Mouse (Mus musculus): ENCODE measurements around the gene Gm27021.
A peak's percentile ranks its signal among the peaks of the same experiment; 100 is the strongest.

Gene Gm27021

DNA sequence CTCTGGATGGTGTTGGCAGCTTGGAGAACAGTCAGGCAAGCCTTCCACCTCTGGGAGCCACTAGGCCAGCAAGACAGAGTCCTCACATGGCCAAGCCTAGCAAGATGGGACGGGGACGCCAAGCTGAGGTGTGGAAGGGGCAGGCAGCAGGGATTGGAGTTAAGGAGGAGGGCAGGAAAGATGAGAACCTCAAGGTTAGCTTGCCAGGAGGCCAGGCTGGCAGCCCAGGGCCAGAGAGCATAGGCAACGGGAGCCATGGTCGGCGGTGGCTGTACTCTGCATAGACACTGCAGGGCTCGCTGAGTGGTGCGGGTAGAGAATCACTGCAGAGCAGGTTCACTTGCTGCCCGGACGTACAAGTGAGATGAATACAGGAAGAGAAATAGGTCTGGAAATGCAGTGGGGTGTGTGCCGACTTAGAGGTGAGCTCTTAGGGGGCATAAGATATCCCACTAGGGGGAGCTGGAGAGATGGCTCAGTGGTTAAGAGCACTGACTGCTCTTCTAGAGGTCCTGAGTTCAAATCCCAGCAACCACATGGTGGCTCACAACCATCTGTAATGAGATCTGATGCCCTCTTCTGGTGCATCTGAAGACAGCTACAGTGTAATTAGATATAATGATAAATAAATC, 25.7 kb downstream of the Gm27021 start:
- DNase-seq (ENCODE audit: low read depth, low spot score) = peak; percentile 39

DNA sequence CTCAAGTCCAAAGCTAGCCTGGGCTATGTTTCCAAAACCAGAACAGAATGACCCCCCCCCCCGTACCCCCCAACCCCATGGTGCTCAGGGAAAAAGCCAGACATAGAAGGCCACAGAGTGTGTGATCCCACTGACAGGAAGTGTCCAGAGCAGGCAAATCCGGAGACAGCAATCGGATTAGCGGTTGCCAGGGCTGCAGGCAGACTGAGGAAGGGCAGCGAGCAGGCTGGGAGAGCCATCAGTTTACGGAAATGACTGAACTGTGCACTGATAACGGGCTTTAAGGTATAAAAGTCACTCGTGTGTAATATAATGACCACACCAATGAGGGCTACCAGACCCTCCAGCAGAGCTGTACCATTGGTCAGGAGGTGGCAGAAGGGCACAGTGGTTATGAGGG, 26.6 kb downstream of the Gm27021 start:
- no peak for DNase-seq (ENCODE audit: low read depth, low spot score)

DNA sequence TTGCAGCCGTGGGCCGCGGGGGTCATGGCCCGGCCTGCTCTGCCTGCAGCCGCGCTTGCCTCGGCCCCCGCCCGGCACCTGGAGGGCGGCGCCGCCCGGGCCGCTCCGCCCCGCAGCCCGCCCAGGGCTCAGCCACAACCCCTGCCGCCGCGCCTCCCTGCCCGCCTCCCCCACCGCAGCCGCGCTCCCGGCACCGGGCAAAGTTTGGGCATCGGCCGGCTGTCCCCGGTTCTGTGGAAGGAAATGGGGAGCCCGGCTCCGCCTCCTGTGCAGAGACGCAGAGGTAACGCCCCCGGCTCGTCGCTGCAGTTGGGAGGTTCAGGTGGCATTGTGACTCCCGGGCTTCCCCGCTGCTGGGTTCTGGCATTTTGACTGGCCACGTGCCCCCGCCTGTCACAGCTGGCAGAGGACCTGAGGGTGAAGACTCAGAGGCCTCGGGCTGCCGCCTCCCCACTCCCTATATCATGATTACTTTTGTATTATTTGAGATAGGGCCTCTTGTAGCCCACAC, 33.5 kb downstream of the Gm27021 start:
- DNase-seq (ENCODE audit: low read depth, low spot score) = peak; percentile 80

DNA sequence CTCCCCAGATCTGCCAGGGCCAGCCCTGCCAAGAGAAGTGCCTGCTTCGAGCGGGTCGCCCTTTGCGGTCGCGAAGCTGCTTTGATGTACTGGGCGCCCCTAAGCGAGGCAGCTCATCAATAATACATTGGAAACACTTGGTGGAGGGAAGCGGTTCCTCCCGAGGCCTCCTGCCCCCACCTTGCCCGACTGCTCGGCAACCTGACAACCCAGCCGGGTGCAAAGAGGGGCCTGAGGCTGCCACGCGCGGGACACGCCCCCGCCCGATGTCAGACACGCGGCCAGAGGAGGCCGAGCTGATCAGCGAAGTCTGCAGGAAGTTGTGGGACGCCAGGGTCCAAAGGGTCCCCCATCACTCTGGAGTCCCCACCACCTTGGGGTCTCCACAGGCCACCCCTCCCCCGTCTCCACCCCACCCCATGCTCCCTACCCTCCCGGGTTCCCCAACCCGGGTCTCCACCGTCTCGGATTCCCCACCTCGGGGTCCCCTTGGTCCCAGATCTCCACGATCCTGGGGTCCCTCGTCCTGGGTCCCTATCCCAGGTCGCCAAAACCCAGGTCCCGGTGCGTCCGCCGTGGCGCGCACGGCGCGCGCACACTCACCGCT, 34.1 kb downstream of the Gm27021 start:
- no peak for DNase-seq (ENCODE audit: low read depth, low spot score)

DNA sequence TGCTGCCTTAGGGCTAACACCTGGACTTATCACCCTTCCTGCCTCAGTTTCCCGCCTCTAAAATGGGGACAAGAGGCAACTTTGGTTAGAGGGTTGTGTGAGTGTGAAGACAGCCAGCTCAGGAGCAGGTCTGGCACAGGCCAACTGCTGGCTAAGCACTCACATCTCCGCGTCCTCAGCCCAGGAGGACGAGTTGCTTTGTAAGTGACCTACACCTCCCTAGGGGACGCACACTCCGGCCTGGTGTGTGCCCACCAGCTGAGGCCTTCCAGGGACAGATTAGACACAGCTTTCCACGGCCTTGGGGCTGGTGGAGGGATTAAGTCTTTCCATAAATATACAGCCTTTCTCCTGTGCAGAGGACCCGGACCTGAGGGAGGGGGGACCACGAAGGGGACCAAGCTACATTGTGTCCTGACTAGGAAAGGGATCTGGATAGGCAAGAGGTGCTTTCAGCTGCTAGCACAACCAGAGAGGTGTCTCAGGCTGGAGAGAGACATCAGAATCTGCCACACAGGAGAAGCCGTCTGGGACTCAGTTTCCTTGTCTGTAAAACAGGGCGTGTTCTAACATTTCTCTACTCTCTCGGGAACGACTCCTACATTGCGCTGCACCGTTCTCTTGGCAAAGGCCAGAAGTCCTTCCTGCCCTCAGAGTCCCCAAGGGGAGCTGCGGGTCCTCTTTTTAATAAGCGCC, 34.8 kb downstream of the Gm27021 start:
- no peak for DNase-seq (ENCODE audit: low read depth, low spot score)

DNA sequence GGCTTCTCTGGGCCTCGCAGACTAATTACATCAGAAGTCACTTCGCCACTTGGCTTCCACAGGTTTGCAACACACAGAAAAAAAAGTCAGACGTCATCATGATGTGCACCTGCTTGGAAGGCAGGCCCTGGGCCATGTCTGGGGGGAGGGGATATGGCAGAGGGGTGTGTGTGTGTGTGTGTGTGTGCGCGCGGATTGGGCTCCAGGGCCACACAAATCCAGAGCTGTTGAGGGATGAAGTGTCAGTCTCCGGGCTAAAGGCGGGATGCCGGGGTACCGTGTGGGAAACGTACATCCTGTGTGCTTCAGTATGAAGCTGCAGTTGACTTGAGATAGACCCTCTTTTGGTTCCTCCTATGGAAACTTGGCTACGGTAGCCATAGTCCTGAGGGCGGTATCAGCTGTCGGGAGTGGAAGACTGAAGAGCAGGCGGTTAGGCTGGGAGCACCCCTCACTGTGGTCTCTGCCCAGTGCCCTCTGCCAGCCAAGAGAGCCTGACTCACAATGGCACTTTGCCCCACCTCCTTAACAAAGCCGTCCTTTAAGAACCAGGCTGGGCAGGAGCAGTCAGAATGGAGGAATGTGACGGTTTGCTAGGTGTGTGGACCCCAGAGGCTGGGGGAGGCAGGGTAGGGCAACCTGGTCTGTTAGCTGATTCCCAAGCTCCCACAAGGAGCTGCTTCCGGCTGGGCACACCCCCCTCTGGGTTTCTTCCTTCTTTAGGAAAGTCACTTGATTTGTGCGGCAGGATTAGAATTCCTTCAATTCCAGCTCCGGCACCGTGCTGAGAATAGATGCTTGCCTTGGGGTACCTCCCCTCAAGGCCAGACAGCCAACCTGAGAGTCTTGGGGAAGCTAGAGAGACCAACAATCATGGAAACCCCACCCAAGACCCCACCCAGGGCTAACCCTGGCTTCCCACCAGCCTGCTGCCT, 36.2 kb downstream of the Gm27021 start:
- no peak for DNase-seq (ENCODE audit: low read depth, low spot score)

DNA sequence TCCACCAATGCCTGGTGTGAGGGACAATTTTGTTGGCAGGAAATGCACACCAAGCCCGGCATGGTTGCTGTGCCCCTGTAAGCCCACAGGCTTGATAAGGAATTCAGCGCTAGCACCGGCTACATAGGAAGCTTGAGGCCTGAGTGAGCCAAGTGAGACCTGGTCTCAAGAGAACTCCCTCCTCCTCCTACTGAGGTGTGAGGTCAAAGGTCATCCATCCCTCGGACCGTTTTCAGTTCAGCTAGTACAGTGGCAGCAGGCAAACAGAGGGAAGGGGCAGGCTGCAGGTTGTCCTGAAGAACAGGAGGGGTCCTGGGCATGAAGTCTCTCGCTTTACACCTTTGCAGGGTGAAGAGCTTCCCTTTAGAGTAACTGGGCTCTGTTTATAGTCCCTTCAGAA, 37.0 kb downstream of the Gm27021 start:
- DNase-seq (ENCODE audit: low read depth, low spot score) = no peak

DNA sequence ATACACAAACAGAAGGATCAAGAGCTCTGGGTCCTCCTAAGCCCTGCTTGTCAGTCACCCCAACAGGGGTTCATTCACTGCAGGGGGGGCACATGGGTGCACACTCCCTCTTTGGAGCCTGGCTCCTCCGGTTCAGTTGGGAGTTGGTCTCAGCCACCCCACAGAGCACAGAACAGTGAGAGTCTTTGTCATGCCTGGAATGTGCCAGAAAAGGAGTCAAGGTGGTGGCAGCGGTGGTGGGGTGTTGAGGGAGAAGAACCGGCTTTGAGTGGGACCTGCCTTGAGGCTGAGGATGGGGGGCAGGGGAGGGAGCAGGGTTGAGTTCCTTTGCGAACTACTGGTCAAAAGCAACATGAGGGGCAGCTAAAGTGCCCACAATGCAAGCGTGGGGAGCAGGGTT, 37.8 kb downstream of the Gm27021 start:
- no peak for DNase-seq (ENCODE audit: low read depth, low spot score)

DNA sequence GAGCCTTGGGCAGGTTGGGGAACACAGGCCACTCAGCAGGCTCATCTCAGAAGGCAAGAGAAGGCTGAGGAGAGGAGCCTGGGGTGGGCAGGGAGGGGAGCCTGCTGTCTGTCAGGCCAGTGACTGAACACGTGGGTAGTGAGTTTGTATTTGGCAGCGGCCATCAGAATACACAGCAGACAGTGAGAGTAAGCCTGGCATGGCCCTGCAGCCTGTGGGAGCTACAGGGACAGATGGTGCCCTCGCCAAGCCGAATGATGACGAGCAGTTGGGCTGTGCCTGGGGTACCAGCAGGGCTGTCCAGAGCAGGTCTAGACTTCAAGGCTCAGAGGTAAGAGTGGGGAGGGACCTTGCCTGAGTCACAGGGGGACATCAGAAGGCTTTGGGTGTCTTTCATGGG, 40.6 kb downstream of the Gm27021 start:
- no peak for DNase-seq (ENCODE audit: low read depth, low spot score)

DNA sequence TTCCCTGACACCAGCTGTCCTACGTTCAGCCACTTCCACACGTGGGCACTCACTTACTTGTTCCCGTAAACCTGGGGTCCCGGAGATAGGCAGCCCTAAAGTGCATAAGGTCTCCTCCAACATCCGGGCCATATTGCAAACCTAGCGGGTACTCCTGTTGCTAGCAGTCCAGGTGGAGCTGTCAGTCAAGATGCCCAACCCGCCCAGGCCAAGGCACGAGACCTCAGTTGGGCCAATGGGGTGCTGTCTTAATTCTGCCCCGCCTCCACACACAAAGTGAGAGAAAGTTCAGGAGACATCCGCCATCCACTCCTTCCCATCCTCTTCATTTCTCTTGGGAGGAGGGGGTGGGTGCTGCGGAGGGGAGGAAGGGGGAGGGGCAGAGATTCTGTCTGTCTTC, 41.4 kb downstream of the Gm27021 start:
- no peak for DNase-seq (ENCODE audit: low read depth, low spot score)

DNA sequence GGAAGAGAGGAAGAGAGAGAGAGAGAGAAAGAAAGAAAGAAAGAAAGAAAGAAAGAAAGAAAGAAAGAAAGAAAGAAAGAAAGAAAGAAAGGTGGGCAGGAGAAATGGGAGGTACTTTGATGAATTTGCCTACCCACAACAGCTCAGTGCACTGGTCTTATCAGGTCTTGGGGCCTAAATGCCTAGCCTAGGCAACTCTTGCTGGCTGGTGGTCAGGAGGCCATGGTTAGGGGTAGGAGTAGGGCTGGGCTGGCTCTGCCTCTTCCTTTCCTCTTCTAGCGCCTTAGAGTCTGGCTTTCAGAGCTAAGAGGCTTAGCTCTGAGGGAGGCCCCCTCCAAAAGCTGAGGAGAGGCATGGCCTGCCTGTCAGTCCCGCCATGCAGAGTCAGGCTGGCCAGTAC, 44.3 kb downstream of the Gm27021 start:
- no peak for DNase-seq (ENCODE audit: low read depth, low spot score)

DNA sequence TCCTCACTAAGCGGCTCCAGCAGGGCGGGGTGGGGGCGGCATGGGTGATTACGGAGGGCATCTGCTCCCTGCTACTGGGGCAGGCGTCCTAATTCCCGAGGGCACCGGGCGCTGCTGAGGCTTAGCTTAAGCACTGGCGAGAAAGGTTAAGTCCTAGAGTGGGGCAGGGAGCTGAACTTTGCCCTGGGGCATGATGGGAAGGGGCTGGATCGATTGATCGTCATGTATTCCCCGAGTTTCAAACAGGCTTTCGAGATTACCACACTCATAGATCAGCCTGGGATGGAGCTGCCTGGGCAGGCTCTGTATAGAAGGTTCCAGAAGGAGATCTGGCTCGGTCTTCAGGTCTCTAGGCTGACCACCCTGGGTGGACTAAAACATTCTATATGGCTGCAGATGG, 45.7 kb downstream of the Gm27021 start:
- DNase-seq (ENCODE audit: low read depth, low spot score) = no peak

DNA sequence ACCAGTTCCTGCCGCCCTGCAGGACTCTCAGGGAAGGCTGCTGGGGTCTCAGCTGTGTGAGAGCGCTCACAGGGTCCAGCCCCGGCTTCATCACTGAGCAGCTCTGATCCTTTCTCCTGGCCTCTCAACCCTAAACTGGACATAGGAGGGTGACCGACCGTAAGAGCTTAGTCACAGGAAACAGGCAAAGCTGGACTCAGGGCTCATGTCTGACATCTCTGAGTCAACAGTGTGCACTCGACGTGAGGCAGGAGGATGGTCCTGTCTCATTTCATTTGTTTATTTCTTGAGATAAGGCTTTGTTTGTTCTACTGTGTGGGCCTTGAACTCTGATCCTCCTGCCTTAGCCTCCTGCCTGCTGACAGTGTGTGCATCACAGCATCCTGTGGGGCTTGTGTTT, 47.4 kb downstream of the Gm27021 start:
- DNase-seq (ENCODE audit: low read depth, low spot score) = no peak

DNA sequence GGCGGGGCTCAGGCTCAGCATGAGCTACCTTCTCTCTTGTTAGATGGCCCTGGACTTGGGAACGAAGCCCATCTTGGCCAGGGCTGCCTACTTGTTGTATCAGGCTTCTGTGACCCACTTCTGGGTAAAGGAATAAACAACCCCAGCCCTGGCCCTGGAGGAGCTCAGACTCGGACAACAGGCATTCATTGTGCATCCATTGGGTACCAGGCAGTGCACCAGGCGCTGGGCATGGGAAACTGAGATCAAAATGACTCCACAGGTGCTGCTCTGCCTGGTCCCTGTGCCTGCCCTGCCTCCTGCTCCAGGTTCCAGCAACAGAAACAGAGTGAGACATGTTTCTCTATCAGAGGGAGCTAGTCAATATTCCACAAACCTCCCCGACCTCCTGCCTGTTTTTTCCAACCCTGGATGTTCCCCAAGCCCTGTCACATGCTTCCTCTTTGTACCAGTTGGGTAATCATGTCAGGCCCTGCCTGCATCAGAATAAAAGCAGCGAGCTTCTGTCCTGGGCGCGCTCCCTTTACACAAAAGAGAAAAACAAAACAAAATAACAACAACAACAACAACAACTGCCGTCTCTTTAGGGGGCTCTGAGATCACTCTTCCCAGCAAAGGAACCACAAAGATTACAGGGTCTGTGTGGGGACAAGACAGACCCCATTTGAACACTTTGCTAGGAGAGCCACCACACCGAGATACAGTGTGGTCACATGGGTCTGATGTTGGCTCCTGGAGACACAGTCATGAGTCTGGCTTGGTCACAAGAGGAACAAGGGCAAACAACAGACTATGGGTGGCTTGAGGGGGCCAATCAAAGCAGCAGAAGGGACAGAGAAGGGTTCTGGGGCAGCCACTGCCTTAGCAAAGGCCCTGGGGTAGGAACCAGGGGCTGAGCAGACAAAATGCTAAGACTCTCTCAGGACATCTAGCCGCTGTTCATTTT, 48.4 kb downstream of the Gm27021 start:
- peak; percentile 17 for DNase-seq (ENCODE audit: low read depth, low spot score)

DNA sequence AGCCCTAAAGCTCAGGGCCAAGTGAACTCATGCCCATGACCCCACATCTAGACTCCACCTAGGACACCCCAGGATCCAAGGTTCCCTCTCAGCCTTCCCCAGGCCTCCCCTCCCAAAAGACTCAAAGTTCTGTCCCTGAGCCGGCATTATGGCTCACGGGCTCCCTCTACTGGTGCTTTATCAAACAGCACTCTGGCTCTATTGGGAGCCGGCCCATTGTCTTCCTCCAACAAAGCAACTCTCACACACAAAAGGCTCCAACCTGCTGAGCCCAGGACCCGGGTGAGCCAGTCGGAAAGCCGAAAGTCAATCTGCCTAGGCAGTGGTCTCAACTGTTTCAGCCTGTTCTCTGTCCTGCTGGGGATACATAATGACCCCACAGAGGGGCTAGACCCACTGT, 49.8 kb downstream of the Gm27021 start:
- DNase-seq (ENCODE audit: low read depth, low spot score) = peak; percentile 69

DNA sequence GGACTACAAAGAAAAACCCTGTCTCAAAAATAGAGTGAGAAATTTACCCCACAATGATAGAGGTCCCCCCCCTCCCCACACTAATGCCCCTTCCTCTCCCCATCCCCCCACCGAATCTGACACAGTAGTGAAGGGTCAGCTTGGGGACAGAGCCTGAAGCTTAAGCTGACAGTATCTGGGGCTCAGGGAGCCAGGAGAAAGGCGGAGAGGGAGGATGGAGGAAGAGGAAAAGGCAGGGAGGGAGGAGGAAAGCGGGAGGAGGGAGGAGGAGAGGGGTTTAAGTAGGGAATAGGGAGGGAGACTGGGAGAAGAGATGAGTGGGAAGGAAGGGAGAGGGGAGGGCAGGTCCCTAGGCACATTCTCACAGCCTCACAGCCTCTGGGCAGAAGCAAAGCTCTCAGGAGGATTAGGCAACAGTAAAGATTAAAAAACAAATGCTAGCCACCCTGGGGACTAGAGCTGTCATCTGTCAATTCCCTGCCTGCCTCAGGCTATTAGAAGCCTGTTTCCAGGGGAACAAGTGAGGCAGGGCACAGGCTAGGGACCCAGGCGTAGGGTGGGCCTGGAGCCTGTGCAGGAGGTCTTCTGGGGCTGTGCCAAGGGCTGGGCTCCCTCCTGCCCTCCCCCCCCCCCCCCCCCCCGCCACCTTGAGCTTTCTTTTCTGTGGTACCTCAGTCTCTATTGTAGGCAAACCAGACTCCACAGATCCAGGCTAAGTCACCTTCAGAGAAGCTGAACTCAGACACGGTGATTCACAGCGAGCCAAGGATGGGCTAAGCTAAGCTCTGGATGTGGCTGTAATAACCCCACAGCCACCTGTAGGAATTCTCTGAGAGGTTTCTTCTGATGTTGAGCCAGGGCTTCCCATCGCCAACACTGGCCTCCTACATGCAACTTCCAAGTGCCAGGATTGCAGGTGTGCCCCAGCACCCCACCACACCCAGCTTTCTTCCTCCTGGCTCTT, 50.9 kb downstream of the Gm27021 start:
- DNase-seq (ENCODE audit: low read depth, low spot score) = no peak

DNA sequence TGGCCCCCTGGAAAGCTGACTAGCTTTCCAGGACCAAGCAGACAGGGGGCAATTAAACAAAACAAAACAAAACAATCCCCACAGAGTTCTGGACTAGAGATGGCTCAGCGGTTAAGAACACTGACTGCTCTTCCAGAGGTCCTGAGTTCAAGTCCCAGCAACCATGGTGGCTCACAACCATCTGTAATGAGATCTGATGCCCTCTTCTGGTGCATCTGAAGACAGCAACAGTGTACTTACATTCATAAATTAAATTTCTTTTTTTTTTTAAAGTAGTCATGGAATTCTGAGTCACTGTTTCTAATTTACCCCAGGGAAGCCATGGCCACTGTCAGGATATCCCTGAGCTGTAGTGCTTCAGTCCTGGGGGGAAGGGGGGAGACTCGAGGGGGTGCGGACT, 53.4 kb downstream of the Gm27021 start:
- DNase-seq (ENCODE audit: low read depth, low spot score) = no peak

DNA sequence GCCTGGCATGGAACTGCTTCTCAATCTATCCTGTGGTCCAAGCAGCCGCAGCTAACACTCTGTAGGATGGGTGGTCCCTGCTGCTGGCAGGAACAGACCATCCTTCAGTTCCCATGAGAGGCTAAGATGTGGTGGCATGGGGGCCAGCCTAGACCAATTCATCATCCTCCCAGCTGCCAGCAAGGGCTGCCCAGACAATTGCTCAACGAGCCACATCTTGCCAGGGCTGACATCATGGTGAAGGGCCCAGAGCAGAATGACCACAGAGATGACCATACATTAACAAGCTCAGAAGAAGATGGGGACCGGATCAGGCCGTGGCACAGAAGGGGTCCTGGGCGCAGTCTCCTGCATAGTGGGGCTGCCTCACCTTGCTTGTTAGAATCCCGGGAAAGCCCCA, 57.1 kb downstream of the Gm27021 start:
- no peak for DNase-seq (ENCODE audit: low read depth, low spot score)

DNA sequence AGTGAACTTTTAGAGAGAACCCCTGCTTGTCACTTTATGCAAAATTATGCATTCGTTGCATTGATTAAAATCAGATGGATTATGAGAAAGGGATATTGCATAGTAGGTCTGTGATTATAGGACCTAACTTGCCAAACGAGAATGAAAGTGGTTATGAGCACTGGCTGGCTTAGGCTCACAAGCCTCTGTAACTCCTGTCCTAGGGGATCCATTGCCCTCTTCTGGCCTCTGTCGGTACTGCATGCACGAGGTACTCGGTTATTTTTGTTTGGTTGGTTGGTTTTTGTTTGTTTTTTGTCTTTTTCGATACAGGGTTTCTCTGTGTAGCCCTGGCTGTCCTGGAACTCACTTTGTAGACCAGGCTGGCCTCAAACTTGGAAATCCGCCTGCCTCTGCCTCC, 60.0 kb downstream of the Gm27021 start:
- DNase-seq (ENCODE audit: low read depth, low spot score) = peak; percentile 82

DNA sequence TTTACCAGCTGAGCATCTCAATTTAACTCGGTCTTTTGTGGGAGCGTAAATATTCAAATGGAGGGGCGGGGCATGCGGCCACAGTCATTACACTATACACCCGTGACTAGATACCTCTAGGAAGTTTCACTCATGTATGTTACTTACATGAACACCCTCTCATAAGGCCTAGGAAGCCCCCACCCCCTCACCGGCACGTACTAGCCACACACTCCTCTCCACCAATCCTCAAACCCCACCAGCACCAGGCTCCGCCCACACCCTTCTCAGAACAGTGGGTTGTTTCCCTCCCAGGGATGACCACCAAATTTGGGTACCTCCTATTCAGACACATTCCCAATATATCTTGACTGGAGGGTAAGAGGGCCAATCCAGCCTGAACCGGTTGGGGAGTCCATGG, 60.4 kb downstream of the Gm27021 start:
- DNase-seq (ENCODE audit: low read depth, low spot score) = no peak

All from A20 (cell line).